Mouse (Mus musculus): ENCODE measurements around the gene Sergef. TPM values are rescaled to one million over a fixed set of nuclear protein-coding genes. Genes with fewer than 3 reads are reported as not detected.

Sergef gene
- polyA plus RNA-seq, 1 experiment from 2014 or later, result 14.3 TPM

- ATAC-seq, result no peak
- Histone ChIP-seq H3K27ac (no peak overlapping the region), H3K4me2 (replicated peaks) (no peak overlapping the region), H3K9ac (no peak overlapping the region), H3K36me3 (no peaks in the 10 kb centered on the region; the same call in 1 of the 2 replicates), H3K4me1 (replicated peaks) (no peaks in the 10 kb centered on the region), H3K4me3 (replicated peaks) (no peak overlapping the region), H3K9me3 (no peaks in the 10 kb centered on the region), H3K27me3 (replicated peaks) (no peaks in the 10 kb centered on the region)
- 72% methylated on average over 2 of the region's 2 CpGs for WGBS
Measured at GRCm38 (mm10) chr7:46560061-46560460, 79.5 kb downstream of the Sergef start.

- no peaks in the 10 kb centered on the region for H3K27me3 ChIP-seq (replicated peaks)
- no peak overlapping the region for H3K9ac ChIP-seq
- no peaks in the 10 kb centered on the region; the same call in 1 of the 2 replicates for H3K36me3 ChIP-seq
- no peaks in the 10 kb centered on the region for H3K4me1 ChIP-seq (replicated peaks)
- no peak overlapping the region for H3K27ac ChIP-seq
- 85% methylated on average over 6 of the region's 6 CpGs for WGBS
- no peak overlapping the region for H3K4me2 ChIP-seq (replicated peaks)
- no peak for ATAC-seq
- H3K4me3 ChIP-seq (replicated peaks), result no peak overlapping the region
- H3K9me3 ChIP-seq, result no peaks in the 10 kb centered on the region
Measured at GRCm38 (mm10) chr7:46559643-46560042, 80.0 kb downstream of the Sergef start.

GRCm38 (mm10) chr7:46559006-46559405 lies 80.6 kb downstream of the Sergef start:
- Histone ChIP-seq H3K9me3 (no peaks in the 10 kb centered on the region), H3K4me1 (replicated peaks) (no peaks in the 10 kb centered on the region; the same call in 1 of the 2 replicates), H3K9ac (no peak overlapping the region), H3K4me2 (replicated peaks) (no peak overlapping the region), H3K4me3 (replicated peaks) (no peak overlapping the region), H3K27me3 (replicated peaks) (no peaks in the 10 kb centered on the region), H3K36me3 (no peaks in the 10 kb centered on the region; the same call in 1 of the 2 replicates), H3K27ac (no peak overlapping the region)
- no peak for ATAC-seq
- WGBS, result 68% methylated on average over 5 of the region's 5 CpGs

GRCm38 (mm10) chr7:46557996-46558395 lies 81.6 kb downstream of the Sergef start:
- 93% methylated on average over 4 of the region's 4 CpGs for WGBS

GRCm38 (mm10) chr7:46557387-46557786 lies 82.2 kb downstream of the Sergef start:
- no peak for ATAC-seq
- Histone ChIP-seq H3K36me3 (no peaks in the 10 kb centered on the region), H3K4me1 (replicated peaks) (no peaks in the 10 kb centered on the region; the same call in 1 of the 2 replicates), H3K27ac (no peak overlapping the region), H3K4me2 (replicated peaks) (no peak overlapping the region), H3K27me3 (replicated peaks) (no peaks in the 10 kb centered on the region), H3K9me3 (no peaks in the 10 kb centered on the region), H3K9ac (no peak overlapping the region), H3K4me3 (replicated peaks) (no peak overlapping the region)
- WGBS, result 86% methylated on average over 11 of the region's 11 CpGs

More at GRCm38 (mm10) chr7:46557996-46558395, 81.6 kb downstream of the Sergef start:
- no peak overlapping the region for H3K4me3 ChIP-seq (replicated peaks)
- H3K36me3 ChIP-seq, result no peaks in the 10 kb centered on the region; the same call in 1 of the 2 replicates
- no peak overlapping the region for H3K27ac ChIP-seq
- H3K9ac ChIP-seq, result no peak overlapping the region
- ATAC-seq, result no peak
- no peaks in the 10 kb centered on the region for H3K9me3 ChIP-seq
- H3K4me1 ChIP-seq (replicated peaks), result no peaks in the 10 kb centered on the region; the same call in 1 of the 2 replicates
- no peaks in the 10 kb centered on the region for H3K27me3 ChIP-seq (replicated peaks)
- no peak overlapping the region for H3K4me2 ChIP-seq (replicated peaks)

GRCm38 (mm10) chr7:46556358-46557118 lies 83.1 kb downstream of the Sergef start:
- no peak overlapping the region for H3K9ac ChIP-seq
- H3K27ac ChIP-seq, result no peak overlapping the region
- WGBS, result 82% methylated on average over 13 of the region's 13 CpGs
- no peaks in the 10 kb centered on the region for H3K36me3 ChIP-seq
- no peak overlapping the region for H3K4me2 ChIP-seq (replicated peaks)
- no peak for ATAC-seq
- H3K9me3 ChIP-seq, result no peaks in the 10 kb centered on the region
- H3K27me3 ChIP-seq (replicated peaks), result no peaks in the 10 kb centered on the region
- H3K4me1 ChIP-seq (replicated peaks), result no peaks in the 10 kb centered on the region; the same call in 1 of the 2 replicates
- no peak overlapping the region for H3K4me3 ChIP-seq (replicated peaks)

GRCm38 (mm10) chr7:46555731-46556130 lies 83.9 kb downstream of the Sergef start:
- H3K36me3 ChIP-seq, result no peaks in the 10 kb centered on the region
- no peak overlapping the region for H3K9ac ChIP-seq
- ATAC-seq, result no peak
- no peaks in the 10 kb centered on the region; the same call in 1 of the 2 replicates for H3K4me1 ChIP-seq (replicated peaks)
- H3K9me3 ChIP-seq, result no peaks in the 10 kb centered on the region
- no peak overlapping the region for H3K4me2 ChIP-seq (replicated peaks)
- whole genome bisulfite sequencing, result 90% methylated on average over 7 of the region's 7 CpGs
- H3K27me3 ChIP-seq (replicated peaks), result no peaks in the 10 kb centered on the region
- H3K4me3 ChIP-seq (replicated peaks), result no peak overlapping the region
- H3K27ac ChIP-seq, result no peak overlapping the region

- no peak overlapping the region for H3K27ac ChIP-seq
- no peaks in the 10 kb centered on the region for H3K9me3 ChIP-seq
- H3K36me3 ChIP-seq, result no peaks in the 10 kb centered on the region
- no peaks in the 10 kb centered on the region; the same call in 1 of the 2 replicates for H3K4me1 ChIP-seq (replicated peaks)
- H3K4me2 ChIP-seq (replicated peaks), result no peak overlapping the region
- H3K4me3 ChIP-seq (replicated peaks), result no peak overlapping the region
- no peak for ATAC-seq
- H3K9ac ChIP-seq, result no peak overlapping the region
- WGBS, result 81% methylated on average over 9 of the region's 9 CpGs
- H3K27me3 ChIP-seq (replicated peaks), result no peaks in the 10 kb centered on the region
Measured at GRCm38 (mm10) chr7:46554855-46555254, 84.8 kb downstream of the Sergef start.

GRCm38 (mm10) chr7:46554003-46554402 lies 85.6 kb downstream of the Sergef start:
- Histone ChIP-seq H3K36me3 (no peaks in the 10 kb centered on the region), H3K4me2 (replicated peaks) (no peak overlapping the region), H3K4me1 (replicated peaks) (no peaks in the 10 kb centered on the region; the same call in 1 of the 2 replicates), H3K27ac (no peak overlapping the region), H3K4me3 (replicated peaks) (no peak overlapping the region), H3K9ac (no peak overlapping the region), H3K27me3 (replicated peaks) (no peaks in the 10 kb centered on the region), H3K9me3 (no peaks in the 10 kb centered on the region)
- ATAC-seq, result no peak
- 36% methylated on average over 7 of the region's 7 CpGs for WGBS

- Histone ChIP-seq H3K4me2 (replicated peaks) (no peak overlapping the region), H3K27me3 (replicated peaks) (no peaks in the 10 kb centered on the region), H3K9ac (no peak overlapping the region), H3K4me1 (replicated peaks) (no peaks in the 10 kb centered on the region; the same call in 1 of the 2 replicates), H3K4me3 (replicated peaks) (no peak overlapping the region), H3K36me3 (no peaks in the 10 kb centered on the region), H3K9me3 (no peaks in the 10 kb centered on the region), H3K27ac (no peak overlapping the region)
- 61% methylated on average over 20 of the region's 20 CpGs for WGBS
- ATAC-seq, result 0 out of 2 replicates have a peak, but pooled peaks have one; percentile 20
Measured at GRCm38 (mm10) chr7:46551935-46552752, 87.5 kb downstream of the Sergef start.

GRCm38 (mm10) chr7:46551173-46551572 lies 88.4 kb downstream of the Sergef start:
- WGBS, result 83% methylated on average over 7 of the region's 7 CpGs
- no peak overlapping the region for H3K27ac ChIP-seq
- no peaks in the 10 kb centered on the region; the same call in 1 of the 2 replicates for H3K4me1 ChIP-seq (replicated peaks)
- H3K9me3 ChIP-seq, result no peaks in the 10 kb centered on the region
- no peak overlapping the region for H3K4me2 ChIP-seq (replicated peaks)
- no peak overlapping the region for H3K9ac ChIP-seq
- no peaks in the 10 kb centered on the region for H3K36me3 ChIP-seq
- ATAC-seq, result no peak
- H3K27me3 ChIP-seq (replicated peaks), result no peaks in the 10 kb centered on the region
- H3K4me3 ChIP-seq (replicated peaks), result no peak overlapping the region

GRCm38 (mm10) chr7:46548124-46548523 lies 91.5 kb downstream of the Sergef start:
- no peak for ATAC-seq
- Histone ChIP-seq H3K4me3 (replicated peaks) (no peak overlapping the region), H3K27me3 (replicated peaks) (no peaks in the 10 kb centered on the region), H3K4me1 (replicated peaks) (no peaks in the 10 kb centered on the region), H3K27ac (no peak overlapping the region), H3K4me2 (replicated peaks) (no peak overlapping the region), H3K36me3 (no peaks in the 10 kb centered on the region), H3K9me3 (no peaks in the 10 kb centered on the region), H3K9ac (no peak overlapping the region)
- WGBS, result 74% methylated on average over 3 of the region's 3 CpGs

Measured in intestine, embryonic 15.5 days (tissue).